Mouse (Mus musculus): ENCODE data around the gene Neu1.
"Not testable (repeated sequence)": the region's sequence is repeated elsewhere in the genome, so short reads cannot be mapped to it uniquely, and the experiment has no call there.

DNA sequence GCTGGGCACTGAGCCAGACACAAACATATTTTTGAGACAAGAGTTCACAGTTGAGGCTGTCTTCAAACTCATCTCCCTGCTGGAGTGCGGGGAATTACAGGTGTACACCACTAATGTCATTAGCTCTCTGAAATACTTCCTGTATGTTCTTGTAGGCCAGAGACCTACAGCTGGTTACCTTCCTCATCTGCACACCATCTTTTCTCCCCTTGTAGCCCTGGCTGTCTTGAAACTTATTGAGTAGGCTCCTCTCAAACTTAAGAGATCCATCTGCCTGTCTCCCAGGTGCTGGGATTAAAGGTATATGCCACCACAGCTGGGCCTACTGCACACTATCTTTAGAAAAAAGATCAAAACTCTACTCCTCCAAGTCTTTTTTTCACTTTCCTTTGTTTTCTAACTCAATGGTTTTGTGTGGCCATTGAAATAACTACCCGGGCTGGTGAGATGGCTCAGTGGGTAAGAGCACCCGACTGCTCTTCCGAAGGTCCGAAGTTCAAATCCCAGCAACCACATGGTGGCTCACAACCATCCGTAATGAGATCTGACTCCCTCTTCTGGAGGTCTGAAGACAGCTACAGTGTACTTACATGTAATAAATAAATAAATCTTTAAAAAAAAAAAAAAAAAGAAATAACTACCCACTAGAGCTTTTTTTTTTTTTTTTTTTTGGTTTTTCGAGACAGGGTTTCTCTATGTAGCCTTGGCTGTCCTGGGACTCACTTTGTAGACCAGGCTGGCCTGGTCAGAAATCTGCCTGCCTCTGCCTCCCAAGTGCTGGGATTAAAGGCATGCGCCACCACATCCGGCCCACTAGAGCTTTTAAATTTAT lies 17.9 kb downstream of the Neu1 start:
- TF ChIP-seq GATA1 (IDR thresholded peaks at IDR 0.05; ENCODE audit: borderline replicate concordance, low read length); FLI1 (IDR thresholded peaks at IDR 0.05; ENCODE audit: low read length): not testable (repeated sequence)
